Mouse (Mus musculus): Measurements from ENCODE around the gene Ush1g. TPM values are rescaled to one million over a fixed set of nuclear protein-coding genes. Genes with fewer than 3 reads are reported as not detected.

Ush1g gene
- polyA plus RNA-seq, 1 experiment = not detected

- DNase-seq (ENCODE audit: low spot score) = no peak
Measured at GRCm38 (mm10) chr11:115289885-115290284, 32.0 kb downstream of the Ush1g start.

- DNase-seq (ENCODE audit: low spot score) = no peak
Measured at GRCm38 (mm10) chr11:115288305-115288704, 33.5 kb downstream of the Ush1g start.

- no peak for DNase-seq (ENCODE audit: low spot score)
Measured at GRCm38 (mm10) chr11:115287386-115287785, 34.5 kb downstream of the Ush1g start.

GRCm38 (mm10) chr11:115286201-115286993 is 35.4 kb downstream of the Ush1g start:
- no peak for DNase-seq (ENCODE audit: low spot score)

- no peak for DNase-seq (ENCODE audit: low spot score)
Measured at GRCm38 (mm10) chr11:115285282-115285681, 36.6 kb downstream of the Ush1g start.

- DNase-seq (ENCODE audit: low spot score) = no peak
Measured at GRCm38 (mm10) chr11:115283891-115284620, 37.8 kb downstream of the Ush1g start.

- DNase-seq (ENCODE audit: low spot score) = no peak
Measured at GRCm38 (mm10) chr11:115283486-115283765, 38.4 kb downstream of the Ush1g start.

- DNase-seq (ENCODE audit: low spot score) = no peak
Measured at GRCm38 (mm10) chr11:115282723-115283485, 38.9 kb downstream of the Ush1g start.

- no peak for DNase-seq (ENCODE audit: low spot score)
Measured at GRCm38 (mm10) chr11:115282295-115282694, 39.5 kb downstream of the Ush1g start.

- no peak for DNase-seq (ENCODE audit: low spot score)
Measured at GRCm38 (mm10) chr11:115279726-115280125, 42.1 kb downstream of the Ush1g start.

- DNase-seq (ENCODE audit: low spot score) = no peak
Measured at GRCm38 (mm10) chr11:115278176-115278575, 43.7 kb downstream of the Ush1g start.

GRCm38 (mm10) chr11:115277604-115277975 is 44.3 kb downstream of the Ush1g start:
- no peak for DNase-seq (ENCODE audit: low spot score)

- DNase-seq (ENCODE audit: low spot score) = peak; percentile 81
Measured at GRCm38 (mm10) chr11:115276780-115277603, 44.8 kb downstream of the Ush1g start, which contains the start of gene Fdxr. TSS of gene Fdxr (minus strand) at chr11:115277050.

- DNase-seq (ENCODE audit: low spot score) = no peak
Measured at GRCm38 (mm10) chr11:115275954-115276353, 45.9 kb downstream of the Ush1g start.

GRCm38 (mm10) chr11:115275509-115275908 is 46.3 kb downstream of the Ush1g start:
- no peak for DNase-seq (ENCODE audit: low spot score)

GRCm38 (mm10) chr11:115274771-115275170 is 47.1 kb downstream of the Ush1g start:
- DNase-seq (ENCODE audit: low spot score) = no peak

- DNase-seq (ENCODE audit: low spot score) = no peak
Measured at GRCm38 (mm10) chr11:115274178-115274577, 47.7 kb downstream of the Ush1g start.

- no peak for DNase-seq (ENCODE audit: low spot score)
Measured at GRCm38 (mm10) chr11:115273735-115274134, 48.1 kb downstream of the Ush1g start.

- no peak for DNase-seq (ENCODE audit: low spot score)
Measured at GRCm38 (mm10) chr11:115272894-115273498, 48.8 kb downstream of the Ush1g start.

GRCm38 (mm10) chr11:115271481-115271880 is 50.4 kb downstream of the Ush1g start:
- no peak for DNase-seq (ENCODE audit: low spot score)

GRCm38 (mm10) chr11:115271052-115271451 is 50.8 kb downstream of the Ush1g start:
- no peak for DNase-seq (ENCODE audit: low spot score)

Data from urinary bladder, adult 2 months (tissue).